Comparison of ENCODE assay signal across 11 mouse cellular contexts in the genomic region with DNA sequence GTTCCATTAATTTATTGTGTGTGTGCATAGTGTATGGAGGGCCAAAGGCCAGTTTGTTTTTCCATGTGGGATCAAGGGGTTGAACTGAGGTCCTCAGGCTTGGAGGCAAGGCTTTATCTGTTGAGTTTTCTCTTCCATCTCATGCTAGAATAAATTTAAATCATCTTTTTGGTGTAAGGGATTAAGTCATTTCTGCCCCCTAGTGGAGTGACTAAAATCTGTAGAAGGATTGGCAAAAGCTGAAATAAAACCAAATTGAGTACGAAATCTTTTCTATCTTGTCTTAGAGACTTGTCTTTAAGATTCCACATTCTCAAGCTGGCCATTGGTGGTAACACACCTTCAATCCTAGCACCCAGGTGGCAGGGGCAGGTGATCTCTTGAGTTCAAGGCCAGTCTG. TPM values are rescaled to one million over a fixed set of nuclear protein-coding genes. Genes with fewer than 3 reads are reported as not detected.
DNase-seq lines count a peak whose midpoint lies in the region; ATAC-seq and TF ChIP-seq lines count a peak whose summit lies in the region.
"Had no signal": no experiment of that assay in that cellular context is flagged by ENCODE, and none has a peak within 500 bp of the region (broad histone marks: within the 10 kb centered on the region; RNA-seq: fewer than 3 reads in every experiment).

No protein-coding gene starts in this region.

- no peak overlapping the region for H3K4me2 ChIP-seq in intestine, postnatal 0 days (replicated peaks; ENCODE audit: low read depth)
- no peak overlapping the region for H3K4me2 ChIP-seq in intestine, embryonic 15.5 days (replicated peaks)

- no peak overlapping the region for H3K27ac ChIP-seq in intestine, postnatal 0 days (ENCODE audit: low read depth, low read length)
- H3K27ac ChIP-seq in intestine, embryonic 15.5 days = no peak overlapping the region
- H3K27ac ChIP-seq: macrophage had no signal

- H3K4me1 ChIP-seq in intestine, postnatal 0 days (replicated peaks; ENCODE audit: control insufficient read depth, insufficient read depth, low read length) = no peaks in the 10 kb centered on the region
- H3K4me1 ChIP-seq in intestine, embryonic 15.5 days (replicated peaks) = peaks cover 30% of the 10 kb centered on the region

- TF ChIP-seq CTCF in intestine, postnatal 0 days (IDR thresholded peaks at IDR 0.05; ENCODE audit: low read depth) = peak; percentile 66

- H3K9me3 ChIP-seq in intestine, postnatal 0 days (ENCODE audit: control insufficient read depth) = no peaks in the 10 kb centered on the region
- H3K9me3 ChIP-seq in intestine, embryonic 15.5 days = no peaks in the 10 kb centered on the region

- DNase-seq in thymus, postnatal 0 days (ENCODE audit: low spot score) = peak; percentile 49
- no peak for DNase-seq in thymus, postnatal 25 days
- DNase-seq in R1 (ENCODE audit: low read depth, low spot score) = peak; percentile 50
- no peak for DNase-seq in urinary bladder, postnatal 14 days (ENCODE audit: low spot score)
- DNase-seq in right cerebral cortex, postnatal 14 days = no peak
- DNase-seq: cerebellum, adult 18-20 months; heart, adult 11 months had no signal

- no peak overlapping the region for H3K4me3 ChIP-seq in intestine, postnatal 0 days (ENCODE audit: low read depth, low read length)
- H3K4me3 ChIP-seq in intestine, embryonic 15.5 days (replicated peaks) = no peak overlapping the region
- H3K4me3 ChIP-seq: erythroblast, embryonic 14.5 days had no signal

- no peak for ATAC-seq in intestine, postnatal 0 days
- ATAC-seq in intestine, embryonic 15.5 days = no peak

- H3K9ac ChIP-seq in intestine, postnatal 0 days (ENCODE audit: low read depth, low read length) = no peak overlapping the region
- H3K9ac ChIP-seq in intestine, embryonic 15.5 days = no peak overlapping the region

- H3K27me3 ChIP-seq in intestine, postnatal 0 days (replicated peaks; ENCODE audit: control insufficient read depth, insufficient read depth, low read length) = no peaks in the 10 kb centered on the region
- no peaks in the 10 kb centered on the region for H3K27me3 ChIP-seq in intestine, embryonic 15.5 days (replicated peaks)

- H3K36me3 ChIP-seq in intestine, postnatal 0 days (ENCODE audit: control insufficient read depth, insufficient read depth) = peaks cover 6% of the 10 kb centered on the region
- H3K36me3 ChIP-seq in intestine, embryonic 15.5 days = peaks cover 9% of the 10 kb centered on the region

- 71% methylated on average over 1 of the region's 1 CpGs for WGBS in intestine, postnatal 0 days
- WGBS in intestine, embryonic 15.5 days = 78% methylated on average over 1 of the region's 1 CpGs

RNA-seq across cellular contexts. Expression of a gene that starts 15.2 kb away (rescaled TPM):
- 141 and 152 TPM in 2 replicates for polyA plus RNA-seq in intestine, postnatal 0 days (2015; fragmentation: Nextera tagmentation; extraction: Ambion mirVana)
- polyA plus RNA-seq in intestine, embryonic 15.5 days (2015; fragmentation: Nextera tagmentation; extraction: Ambion mirVana) = 196 and 203 TPM in 2 replicates
- polyA plus RNA-seq in thymus, postnatal 0 days (2015; fragmentation: Nextera tagmentation; extraction: Ambion mirVana) = 113 and 118 TPM in 2 replicates

RNA-seq across cellular contexts. Expression of a gene that starts 53.5 kb away (rescaled TPM):
- polyA plus RNA-seq in intestine, postnatal 0 days (2015; fragmentation: Nextera tagmentation; extraction: Ambion mirVana) = 21.4 and 22.1 TPM in 2 replicates
- polyA plus RNA-seq in intestine, embryonic 15.5 days (2015; fragmentation: Nextera tagmentation; extraction: Ambion mirVana) = 18.9 and 19.6 TPM in 2 replicates
- 1.8 and 2.0 TPM in 2 replicates for polyA plus RNA-seq in thymus, postnatal 0 days (2015; fragmentation: Nextera tagmentation; extraction: Ambion mirVana)

Comparison
In these comparisons a context has a peak if more than half of its experiments do, and no peak if none do; other contexts are left out.
1. DNase-seq: peak in thymus, postnatal 0 days (single experiment) and R1 (single experiment); none in thymus, postnatal 25 days (single experiment), urinary bladder, postnatal 14 days (single experiment) and right cerebral cortex, postnatal 14 days (single experiment).